Mouse (Mus musculus) testis, postnatal 10 days (tissue): Measurements from ENCODE around the gene Prr13.

Source experiments
- DNase-seq: peaks from one replicate; pipeline ENCODE4 v3.0.0; 2021; ENCODE audit warnings: low spot score

Gene Prr13

DNA sequence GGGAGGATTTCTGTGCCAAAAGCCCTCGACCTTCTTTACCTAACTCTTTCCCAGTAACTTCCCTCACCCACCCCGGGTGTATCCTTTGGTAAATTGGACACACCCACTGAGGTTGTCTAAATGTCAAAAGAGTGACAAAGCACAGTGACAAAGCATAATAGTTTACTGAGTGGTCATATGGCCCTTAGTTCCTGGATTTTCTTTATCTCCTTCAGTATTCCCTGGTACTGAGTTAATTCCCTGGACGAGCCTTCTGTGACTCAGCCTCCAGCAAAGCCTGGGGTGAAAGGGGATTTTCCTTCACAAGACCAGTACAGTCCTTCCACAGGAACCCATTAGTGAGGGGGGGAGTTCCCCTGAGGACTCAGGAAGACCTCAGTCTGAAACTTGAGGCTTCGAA lies 2.1 kb downstream of the Prr13 start:
- no peak for DNase-seq

DNA sequence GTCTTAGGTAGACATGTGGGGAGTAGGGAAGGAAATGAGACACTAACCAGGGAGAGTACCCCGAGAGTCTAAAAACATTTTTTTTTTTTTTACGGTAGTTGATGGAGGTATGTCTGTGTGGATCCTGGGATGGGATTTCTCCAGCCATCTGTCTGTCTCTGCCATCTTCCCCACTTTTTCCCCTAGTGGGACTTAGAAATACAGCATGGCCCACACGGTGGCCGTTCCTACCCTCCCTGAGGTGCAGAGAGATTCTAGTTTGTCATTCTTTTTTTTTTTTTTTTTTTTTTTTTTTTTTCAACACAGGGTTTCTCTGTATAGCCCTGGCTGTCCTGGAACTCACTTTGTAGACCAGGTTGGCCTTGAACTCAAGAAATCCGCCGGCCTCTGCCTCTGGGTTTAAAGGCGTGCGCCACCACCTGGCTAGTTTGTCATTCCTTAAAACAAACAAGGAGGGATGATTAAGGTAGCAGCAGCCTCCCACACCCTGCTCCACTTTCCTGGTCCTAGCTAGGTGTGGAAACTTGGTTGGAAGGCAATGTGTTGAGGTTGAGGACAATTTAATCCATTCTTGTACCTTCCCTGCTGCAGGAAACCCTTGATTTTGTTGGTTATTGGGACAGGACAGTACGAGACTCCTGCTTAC lies 2.7 kb downstream of the Prr13 start:
- no peak for DNase-seq

DNA sequence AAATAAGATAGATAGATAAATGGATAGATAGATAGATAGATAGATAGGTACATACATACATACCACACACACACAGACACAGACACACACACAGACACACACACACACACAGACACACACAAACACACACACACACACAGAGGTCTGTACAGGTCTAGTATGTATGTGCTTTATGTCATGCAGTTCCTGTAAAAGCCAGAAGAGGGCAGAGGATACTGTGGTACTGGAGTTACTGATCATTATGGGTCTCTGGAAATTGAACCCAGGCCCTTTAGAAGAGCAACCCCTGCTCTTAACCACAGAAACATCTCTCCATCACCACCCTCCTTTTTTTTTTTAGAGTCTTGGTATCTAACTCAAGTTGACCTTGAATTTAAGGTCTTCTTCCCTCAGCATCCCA lies 4.8 kb downstream of the Prr13 start:
- no peak for DNase-seq

DNA sequence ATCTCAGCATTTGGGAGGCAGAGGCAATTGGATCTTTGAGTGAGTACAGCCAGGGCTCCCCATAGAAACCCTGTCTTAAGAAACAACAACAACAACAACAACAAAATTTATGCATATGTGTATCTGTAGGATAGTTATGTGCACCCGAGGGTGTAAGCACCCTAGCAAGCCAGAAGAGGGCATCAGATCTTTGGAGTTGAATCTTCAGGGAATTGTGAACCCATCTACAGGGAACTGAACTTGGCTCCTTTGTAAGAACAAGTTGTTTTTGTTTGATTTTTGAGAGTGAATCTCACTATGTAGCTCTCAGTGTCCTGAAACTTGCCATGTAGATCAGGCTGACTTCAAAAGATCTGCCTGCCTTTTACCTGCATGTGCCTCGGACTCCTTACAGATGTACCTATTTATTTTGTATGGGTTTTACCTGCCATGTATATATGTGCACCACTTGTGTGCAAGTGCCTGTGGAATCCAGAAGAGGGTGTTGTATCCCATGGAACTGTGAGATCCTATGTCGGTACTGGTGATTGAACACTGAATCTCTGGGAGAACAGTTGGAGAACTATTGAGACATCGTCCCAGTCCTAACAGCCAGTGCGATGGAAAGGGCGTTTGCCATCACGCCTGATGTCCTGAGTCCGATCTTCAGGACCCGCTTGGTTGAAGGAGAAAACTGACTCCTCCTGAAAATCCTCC lies 10.0 kb downstream of the Prr13 start:
- no peak for DNase-seq

DNA sequence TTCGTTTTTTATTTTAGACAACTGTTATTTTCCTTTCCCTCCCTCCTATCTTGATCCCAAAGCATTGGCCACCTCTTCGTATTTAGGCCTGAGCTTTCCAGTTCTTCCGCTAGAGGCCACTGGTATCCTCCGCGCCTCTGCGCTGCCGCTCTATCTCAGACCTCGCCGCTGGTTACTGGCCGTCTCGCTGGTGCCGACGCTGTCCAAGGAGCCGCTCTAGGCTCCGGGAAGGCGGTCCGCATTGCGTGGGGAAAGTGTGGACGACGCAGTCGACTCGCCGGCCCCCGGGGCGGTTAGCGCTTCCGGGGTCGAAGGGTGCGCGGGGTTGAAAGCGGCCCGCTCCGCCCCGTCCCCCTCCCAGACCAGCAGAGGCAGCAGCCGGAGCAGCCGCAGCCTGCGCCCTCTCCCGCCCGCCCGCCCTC lies 11.4 kb downstream of the Prr13 start, which contains the start of gene Pcbp2:
Pcbp2 (plus strand) TSS at position 357 of the 422 bp plus-strand sequence.
- peak; percentile 94 for DNase-seq

DNA sequence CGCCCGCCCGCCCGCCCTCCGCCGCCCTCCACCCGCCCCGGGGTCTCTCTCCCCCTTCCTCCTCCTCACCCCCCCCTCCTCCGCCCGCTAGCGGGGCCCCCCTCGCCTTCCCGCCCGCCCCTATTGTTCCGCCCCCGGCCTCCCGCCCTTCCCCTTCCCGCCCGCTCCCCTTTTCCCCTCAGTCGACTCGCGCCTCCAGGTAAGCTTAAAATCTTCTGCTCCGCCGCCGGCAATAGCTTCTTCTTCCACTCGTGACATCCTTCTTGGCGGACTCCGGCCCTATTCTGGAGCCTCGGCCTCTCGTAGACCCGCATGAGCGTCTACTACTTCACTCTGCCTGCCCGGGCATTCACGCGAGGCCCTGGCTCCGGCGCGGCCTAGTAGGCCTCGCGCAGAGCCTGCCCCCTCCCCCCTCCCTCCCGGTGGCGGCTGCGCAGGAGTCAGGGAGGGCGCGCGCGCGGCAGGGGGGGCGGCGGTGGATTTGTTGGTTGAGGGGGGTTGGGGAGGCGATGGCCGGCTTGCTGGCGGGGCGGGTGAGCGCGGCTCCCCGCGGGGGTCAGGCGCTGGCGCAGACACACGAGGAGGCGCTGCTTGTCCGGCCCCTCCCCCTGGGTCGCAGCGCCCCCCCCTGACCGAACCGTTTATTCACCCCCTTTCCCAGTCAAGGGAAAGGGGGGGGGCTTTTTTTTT lies 11.9 kb downstream of the Prr13 start:
- peak; percentile 91 for DNase-seq

DNA sequence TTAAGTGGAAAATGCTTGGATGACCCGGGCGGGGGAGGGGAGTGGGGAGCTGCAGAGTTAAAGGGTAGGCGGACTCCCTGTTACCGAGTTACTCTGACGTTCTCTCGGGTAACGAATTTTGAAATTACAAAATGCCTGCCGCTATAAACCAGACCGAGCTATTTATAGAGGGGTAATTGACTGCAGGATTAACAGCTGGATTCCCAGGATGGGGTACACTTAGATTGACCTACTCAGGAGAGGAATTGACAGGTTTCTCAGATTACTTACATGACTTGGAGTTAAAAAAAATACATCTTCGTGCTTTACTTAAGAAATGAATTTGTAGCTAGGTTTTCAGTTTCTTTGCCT lies 12.4 kb downstream of the Prr13 start:
- DNase-seq = no peak

DNA sequence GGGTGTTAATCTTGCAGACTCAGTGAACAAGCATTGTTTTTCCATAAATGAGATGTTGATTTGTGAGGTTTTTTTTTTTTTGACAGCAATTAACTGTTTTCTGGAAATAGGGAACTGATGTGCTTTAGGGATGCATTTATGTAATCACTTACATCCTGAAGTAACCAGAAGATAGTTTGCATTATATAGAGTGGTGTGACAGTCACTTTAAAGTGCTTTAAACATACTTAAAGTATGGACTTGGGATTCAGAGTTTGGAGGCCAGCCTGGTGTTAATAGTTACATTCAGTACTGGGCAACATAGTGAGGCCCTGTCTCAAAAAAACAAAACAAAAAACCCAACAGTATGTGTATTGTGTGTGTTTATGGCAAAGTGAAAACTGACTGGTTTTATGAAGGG lies 12.9 kb downstream of the Prr13 start:
- no peak for DNase-seq

DNA sequence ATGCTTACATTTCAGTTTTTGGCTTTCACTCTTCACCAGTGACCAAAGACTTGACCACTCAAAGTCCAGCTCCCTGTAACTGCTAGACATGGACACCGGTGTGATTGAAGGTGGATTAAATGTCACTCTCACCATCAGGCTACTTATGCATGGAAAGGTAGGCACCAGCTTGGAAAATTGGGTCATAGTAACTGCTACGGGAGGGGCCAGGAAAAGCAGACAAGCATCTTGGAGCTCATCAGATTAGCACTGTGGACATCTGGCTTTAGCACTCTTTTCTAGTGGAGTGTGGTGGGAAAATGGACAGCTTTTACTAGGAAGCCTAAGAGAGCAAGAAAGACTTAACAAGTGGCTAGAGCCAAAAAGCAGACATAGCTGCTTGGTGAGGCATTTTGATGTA lies 14.4 kb downstream of the Prr13 start:
- DNase-seq = no peak

DNA sequence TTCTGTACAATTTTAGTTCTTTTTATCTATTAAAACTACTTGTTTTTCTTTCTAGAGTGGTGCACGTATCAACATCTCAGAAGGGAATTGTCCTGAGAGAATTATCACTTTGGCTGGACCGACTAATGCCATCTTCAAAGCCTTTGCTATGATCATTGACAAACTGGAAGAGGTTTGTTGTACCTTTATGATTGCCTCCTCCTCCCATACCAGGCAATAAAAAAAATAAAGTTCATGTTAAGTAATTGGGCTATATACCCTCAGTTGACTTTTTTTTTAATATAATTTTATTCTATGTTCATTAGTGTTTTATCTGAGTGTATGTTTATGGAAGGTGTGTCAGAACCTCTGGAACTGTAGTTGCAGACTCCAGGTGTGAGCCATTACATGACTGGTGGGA lies 15.7 kb downstream of the Prr13 start:
- DNase-seq = no peak

DNA sequence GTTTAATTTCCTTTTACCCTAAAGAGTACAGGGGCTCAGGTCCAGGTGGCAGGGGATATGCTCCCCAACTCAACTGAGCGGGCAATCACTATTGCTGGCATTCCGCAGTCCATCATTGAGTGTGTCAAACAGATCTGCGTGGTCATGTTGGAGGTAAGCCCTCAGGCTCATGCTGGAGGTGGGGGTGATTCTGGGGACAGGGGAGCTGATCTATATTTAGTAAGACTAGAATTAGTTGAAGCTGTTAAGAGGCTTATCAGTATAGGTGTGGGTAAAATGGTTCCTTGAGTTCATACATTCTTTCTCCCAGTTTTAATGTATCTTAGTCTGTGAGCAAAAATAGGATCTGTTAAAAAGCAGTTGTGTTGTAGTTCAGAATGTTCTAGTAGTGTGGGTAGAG lies 24.3 kb downstream of the Prr13 start:
- DNase-seq = no peak

DNA sequence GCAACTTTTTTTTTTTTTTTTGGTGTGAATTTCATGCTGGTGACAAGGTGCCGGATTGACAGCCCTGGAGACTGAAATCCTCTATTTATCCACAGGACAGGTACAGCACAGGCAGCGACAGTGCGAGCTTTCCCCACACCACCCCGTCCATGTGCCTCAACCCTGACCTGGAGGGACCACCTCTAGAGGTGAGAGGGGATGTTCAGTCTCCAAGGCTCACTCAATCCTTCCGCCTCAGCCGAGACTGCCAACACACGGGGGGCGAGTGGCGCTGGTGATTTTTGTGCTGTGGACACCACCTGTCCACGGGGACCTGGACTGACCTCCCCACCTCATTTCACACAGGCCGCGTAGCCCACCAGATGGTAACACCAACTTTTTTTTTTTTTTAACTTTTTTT lies 27.0 kb downstream of the Prr13 start:
- DNase-seq = no peak

DNA sequence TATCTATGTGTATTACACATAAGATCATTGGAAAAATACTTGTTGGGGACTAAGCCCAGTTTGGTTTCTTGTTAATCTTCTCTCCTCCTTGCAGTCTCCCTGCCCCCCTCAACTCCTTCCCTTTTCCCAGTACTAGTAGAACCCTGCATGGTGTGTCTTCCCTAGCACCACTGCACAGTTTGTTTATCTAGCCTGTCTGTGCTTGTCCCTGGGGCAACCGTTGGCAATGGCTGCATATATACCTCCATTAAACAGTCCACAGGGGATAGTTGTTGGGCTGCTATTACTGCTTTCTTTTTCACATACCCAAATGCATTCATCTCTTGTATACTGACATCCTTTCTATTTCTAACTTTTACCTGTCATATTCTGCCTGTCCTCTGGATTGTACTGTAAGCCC lies 28.8 kb downstream of the Prr13 start:
- DNase-seq = no peak

DNA sequence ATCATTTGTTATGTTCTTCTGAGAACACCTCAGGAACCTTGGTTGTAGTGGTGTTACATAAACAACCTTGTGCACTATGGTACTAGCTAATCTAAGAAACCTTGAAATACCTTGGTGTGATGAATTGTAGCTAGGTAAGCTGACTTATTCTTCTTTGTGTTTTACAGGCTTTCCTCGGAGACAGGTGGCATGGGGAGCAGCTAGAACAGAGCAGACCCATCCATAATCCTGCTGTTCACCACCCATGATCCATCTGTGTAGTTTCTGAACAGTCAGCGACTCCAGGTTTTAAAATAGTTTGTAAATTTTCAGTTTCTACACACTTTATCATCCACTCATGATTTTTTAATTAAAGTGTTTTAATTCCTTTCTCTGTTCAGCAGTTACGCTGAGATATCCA lies 39.5 kb downstream of the Prr13 start:
- no peak for DNase-seq

DNA sequence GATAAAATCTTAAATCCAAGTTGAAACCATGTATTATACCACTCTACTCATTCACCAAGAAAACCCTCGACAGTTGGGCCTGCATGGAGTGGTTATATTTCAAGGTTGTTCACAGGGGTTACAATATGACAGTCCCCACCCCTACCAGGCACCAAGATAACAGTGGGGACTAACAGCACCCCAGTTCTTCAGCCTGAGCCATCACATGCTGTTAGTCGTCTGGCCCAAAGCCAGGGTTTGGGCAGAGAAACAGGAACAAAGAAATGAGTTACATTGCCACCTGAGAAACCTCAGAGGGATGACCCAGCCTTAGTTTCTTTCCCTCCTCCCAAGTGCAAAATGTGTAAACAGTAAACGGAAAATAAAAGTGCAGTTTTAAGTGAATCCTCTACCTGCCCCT lies 40.5 kb downstream of the Prr13 start:
- peak; percentile 42 for DNase-seq

DNA sequence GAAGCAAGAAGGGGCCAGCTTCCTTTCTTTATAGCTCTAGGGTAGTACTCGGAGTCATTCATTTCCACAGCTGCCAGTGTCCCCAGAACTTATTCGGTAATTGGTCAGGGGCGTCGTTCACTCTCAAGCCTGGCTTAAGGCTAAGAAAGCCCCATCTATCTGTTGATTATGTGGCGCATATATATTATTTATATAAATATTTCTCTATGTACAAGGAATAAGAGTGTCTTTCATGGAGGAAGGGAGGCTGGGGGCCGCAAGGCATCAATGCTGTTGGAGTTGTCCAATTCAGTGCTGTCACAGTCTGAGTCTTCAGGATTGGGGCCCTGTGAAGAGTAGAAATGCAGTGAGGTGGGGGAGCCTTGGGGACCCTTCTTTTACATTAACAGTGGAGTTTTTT lies 41.0 kb downstream of the Prr13 start:
- DNase-seq = peak; percentile 31

DNA sequence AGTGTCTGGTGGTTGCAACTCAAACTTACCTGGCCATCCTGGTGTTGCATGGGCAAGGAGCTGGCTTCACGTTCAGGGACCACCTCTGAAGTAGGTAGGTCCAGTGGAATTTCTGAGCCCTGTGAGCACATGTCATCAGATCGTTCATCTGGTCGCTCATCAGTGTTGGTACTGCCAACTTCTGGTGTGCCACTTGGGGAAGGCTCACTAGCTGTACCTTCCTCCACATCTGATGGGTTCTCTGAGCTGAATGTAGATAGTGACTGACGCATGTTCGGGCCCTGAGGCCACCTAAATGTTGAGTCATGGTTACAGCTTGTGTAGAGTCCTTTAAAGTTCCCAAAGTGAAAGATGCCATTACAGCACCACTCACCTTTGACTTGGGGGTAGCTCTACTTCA lies 41.7 kb downstream of the Prr13 start:
- DNase-seq = peak; percentile 26

DNA sequence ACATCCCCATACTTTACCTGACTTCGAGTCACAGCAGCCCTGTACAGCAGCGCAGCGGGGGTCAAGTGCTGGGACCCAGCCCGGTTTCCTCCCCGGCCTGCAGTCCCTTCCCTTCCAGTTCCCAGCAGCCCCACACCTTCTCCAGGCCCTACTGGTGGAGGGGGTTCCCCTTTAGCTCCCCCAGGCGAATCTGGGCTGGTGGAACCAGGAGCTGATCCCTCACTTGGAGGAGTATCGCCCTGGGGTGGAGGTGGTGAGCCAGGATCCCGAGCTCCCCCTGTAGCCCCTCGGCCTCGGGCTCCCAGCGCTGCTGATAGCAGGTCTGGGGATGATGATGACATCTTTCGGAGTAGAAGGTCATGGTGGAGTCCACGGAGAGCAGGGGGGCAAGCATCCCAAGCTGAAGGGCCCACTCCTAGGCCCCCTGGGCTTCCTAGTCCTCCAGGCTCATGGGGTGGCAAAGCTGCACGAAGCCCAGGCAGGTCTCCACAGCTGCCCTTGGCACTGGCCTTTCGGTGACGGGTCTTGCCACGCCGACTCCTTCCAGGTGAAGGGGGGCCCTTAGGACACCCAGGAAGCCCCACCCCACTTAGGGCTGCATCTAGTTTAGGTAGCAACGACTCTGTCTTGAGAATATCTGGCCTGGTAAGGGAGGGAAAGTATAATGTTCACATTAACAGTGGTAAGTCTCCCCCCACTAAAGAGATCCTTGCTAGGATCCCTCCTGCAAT lies 42.4 kb downstream of the Prr13 start:
- DNase-seq = peak; percentile 45

DNA sequence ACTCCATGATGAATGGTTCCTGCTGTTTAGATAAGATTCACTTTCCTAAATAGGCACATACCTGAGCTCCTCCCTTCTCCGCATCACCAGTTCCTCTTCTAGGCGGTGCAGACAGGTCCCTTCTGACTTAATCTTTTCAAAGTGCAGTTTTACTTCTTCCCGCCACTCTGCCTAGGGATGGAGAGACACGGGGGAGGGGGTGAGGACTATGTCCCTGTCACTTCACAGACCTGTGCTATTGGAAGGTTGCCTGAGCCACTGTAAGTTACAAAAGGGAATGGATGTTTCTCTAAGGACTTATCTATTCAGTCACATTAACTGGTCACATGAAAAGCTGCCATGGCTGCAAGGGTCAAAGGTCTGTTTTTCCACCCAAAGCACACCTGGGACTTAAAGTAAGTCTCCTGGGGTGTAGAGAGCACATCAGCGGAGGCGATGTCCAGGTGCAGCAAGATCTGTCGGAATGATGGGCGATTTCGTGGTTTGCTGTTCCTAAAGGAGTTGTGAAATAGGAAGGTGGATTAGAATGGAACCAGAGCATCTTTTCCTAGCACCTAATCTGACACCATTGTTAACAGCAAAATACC lies 43.5 kb downstream of the Prr13 start:
- DNase-seq = peak; percentile 39

DNA sequence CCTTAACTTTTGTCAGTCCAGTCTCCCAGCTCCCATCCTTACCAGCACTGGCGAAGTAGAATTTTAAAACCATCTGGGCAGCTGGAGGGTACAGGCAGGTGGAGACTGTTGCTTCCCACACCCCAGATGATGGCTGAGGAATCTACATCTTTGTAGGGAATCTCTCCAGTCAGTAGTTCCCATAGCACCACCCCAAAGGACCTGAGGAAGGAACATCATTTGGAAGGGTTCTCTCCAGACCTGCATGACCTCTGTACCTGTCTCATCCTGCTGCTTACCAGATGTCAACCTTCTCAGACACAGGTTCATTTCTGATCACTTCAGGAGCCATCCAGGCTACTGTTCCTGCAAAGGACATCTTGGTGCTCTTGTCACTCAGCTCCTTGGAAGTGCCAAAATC lies 44.6 kb downstream of the Prr13 start, which contains the start of gene Gm10337:
Gm10337 (plus strand) TSS at position 276 of the 400 bp plus-strand sequence.
- DNase-seq = peak; percentile 35

DNA sequence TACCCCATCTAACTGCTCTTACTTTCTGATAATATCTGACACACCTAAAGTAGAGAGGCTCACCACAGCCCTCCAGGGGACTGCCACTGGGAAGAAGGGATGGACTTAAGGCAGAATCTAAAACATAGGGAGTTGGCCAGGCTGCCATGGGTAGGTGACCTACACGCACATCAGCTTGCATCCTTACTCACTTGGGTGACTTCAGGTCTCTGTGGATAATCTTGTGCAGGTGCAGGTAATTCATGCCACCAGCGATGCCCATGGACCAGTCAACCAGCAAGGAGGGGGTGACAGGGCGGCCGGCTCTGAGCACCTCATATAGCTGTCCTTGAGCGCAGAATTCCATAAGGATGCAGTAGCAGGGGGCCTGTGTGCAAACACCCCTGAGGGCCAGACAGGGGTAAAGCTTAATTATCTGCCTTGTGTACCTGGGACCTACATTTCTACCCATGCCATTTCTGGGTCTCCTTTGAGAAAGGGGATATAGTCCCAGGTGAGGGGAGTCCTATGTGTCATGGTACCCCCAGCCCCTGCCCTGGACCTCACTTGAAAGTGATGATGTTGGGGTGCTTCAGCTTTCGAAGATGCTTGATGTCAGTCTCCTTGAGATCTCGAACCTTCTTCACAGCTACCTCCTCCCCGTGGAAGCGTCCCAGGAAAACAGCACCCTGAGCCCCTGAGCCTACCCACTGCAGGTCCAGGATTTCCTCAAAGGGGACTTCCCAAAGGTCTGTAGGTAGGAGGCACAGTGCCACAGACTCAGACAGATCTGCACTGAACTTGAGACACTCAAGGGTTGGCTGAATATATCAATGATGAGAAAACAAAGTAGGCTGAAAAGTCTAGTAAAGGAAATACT lies 45.3 kb downstream of the Prr13 start:
- DNase-seq = peak; percentile 42
